Mouse (Mus musculus) heart, embryonic 13.5 days (tissue): ENCODE data around the gene Rnf187. TPM values are rescaled to one million over a fixed set of nuclear protein-coding genes. Genes with fewer than 3 reads are reported as not detected.

Source experiments
- ATAC-seq: fragments of 200-750 bp; cut with Nextera tagmentation; 2 replicates; pipeline ENCODE4 v1.8.0; 2017; ENCODE audit warnings: moderate TSS enrichment; ENCODE audit not compliant: insufficient number of reproducible peaks, low FRiP score, low TSS enrichment; ENCODE audit errors: extremely low read depth
- H3K27ac ChIP-seq: fragments of 300-500 bp; sonication (generic); replicated peaks from 2 replicates; pipeline ENCODE4 v1.5.1; 2015; ENCODE audit warnings: moderate library complexity, mild to moderate bottlenecking, inconsistent platforms
- H3K27me3 ChIP-seq: fragments of 300-500 bp; sonication (generic); replicated peaks from 2 replicates; pipeline ENCODE4 v1.6.1; 2015; ENCODE audit warnings: mild to moderate bottlenecking, inconsistent platforms
- H3K36me3 ChIP-seq: fragments of 300-500 bp; sonication (generic); 2 replicates; pipeline ENCODE4 v1.6.1; 2015; ENCODE audit warnings: mild to moderate bottlenecking, inconsistent platforms
- H3K4me1 ChIP-seq: fragments of 300-500 bp; sonication (generic); 2 replicates; pipeline ENCODE4 v1.6.1; 2015; ENCODE audit warnings: inconsistent platforms
- H3K4me2 ChIP-seq: fragments of 300-500 bp; sonication (generic); 2 replicates; pipeline ENCODE4 v1.6.1; 2015; ENCODE audit warnings: inconsistent platforms, mild to moderate bottlenecking, moderate library complexity
- H3K4me3 ChIP-seq: fragments of 300-500 bp; sonication (generic); 2 replicates; pipeline ENCODE4 v1.5.1; 2015; ENCODE audit warnings: moderate library complexity, mild to moderate bottlenecking, inconsistent platforms
- H3K9ac ChIP-seq: fragments of 300-500 bp; sonication (generic); 2 replicates; pipeline ENCODE4 v1.6.1; 2015; ENCODE audit warnings: inconsistent platforms, mild to moderate bottlenecking, moderate library complexity
- H3K9me3 ChIP-seq: fragments of 300-500 bp; sonication (generic); 2 replicates; pipeline ENCODE4 v1.6.1; 2016; ENCODE audit warnings: inconsistent platforms
- WGBS: fragments of 180-500 bp; shearing (Covaris S2); methylation state at CpG from one replicate; pipeline ENCODE4 v1.1.7; 2015; ENCODE audit warnings: mixed read lengths; 5-methylcytosine and 5-hydroxymethylcytosine counted together
- polyA plus RNA-seq: library from polyadenylated mRNA; unstranded; fragments of >200 nt; fragmentation: Nextera tagmentation; extraction: Ambion mirVana; gene quantifications from 2 replicates; pipeline ENCODE4 v1.2.1, GENCODE M21; 2015

Rnf187 gene
- polyA plus RNA-seq, 1 experiment from 2014 or later = 151 TPM

GRCm38 (mm10) chr11:58916879-58917744 is 21.6 kb downstream of the Rnf187 start:
- H3K4me1 ChIP-seq = peaks cover 14% of the 10 kb centered on the region
- no peak overlapping the region for H3K4me3 ChIP-seq
- peaks cover 16% of the 10 kb centered on the region for H3K27me3 ChIP-seq
- WGBS = 46% methylated on average over 14 of the region's 14 CpGs
- ATAC-seq = no peak
- no peaks in the 10 kb centered on the region for H3K36me3 ChIP-seq
- no peak overlapping the region for H3K4me2 ChIP-seq
- H3K9me3 ChIP-seq = no peaks in the 10 kb centered on the region
- no peak overlapping the region; the same call in 1 of the 2 replicates for H3K9ac ChIP-seq
- no peak overlapping the region for H3K27ac ChIP-seq

GRCm38 (mm10) chr11:58914461-58915028 is 24.2 kb downstream of the Rnf187 start:
- Histone ChIP-seq H3K27ac (peak overlapping the region; percentile 26; the same call in 1 of the 2 replicates), H3K4me3 (peak overlapping the region; percentile 51), H3K36me3 (no peaks in the 10 kb centered on the region), H3K9me3 (no peaks in the 10 kb centered on the region), H3K27me3 (peaks cover 11% of the 10 kb centered on the region), H3K9ac (peak overlapping the region; percentile 80), H3K4me1 (peaks cover 13% of the 10 kb centered on the region), H3K4me2 (peak overlapping the region; percentile 79)
- 14% methylated on average over 17 of the region's 17 CpGs for WGBS
- no peak; the same call in 1 of the 2 replicates for ATAC-seq

- Histone ChIP-seq H3K9me3 (no peaks in the 10 kb centered on the region), H3K4me1 (peaks cover 11% of the 10 kb centered on the region), H3K27me3 (peaks cover 11% of the 10 kb centered on the region), H3K9ac (no peak overlapping the region; the same call in 1 of the 2 replicates), H3K4me2 (peak overlapping the region; percentile 79), H3K27ac (no peak overlapping the region), H3K4me3 (peak overlapping the region; percentile 51; the same call in 1 of the 2 replicates), H3K36me3 (no peaks in the 10 kb centered on the region)
- no peak for ATAC-seq
- WGBS = 67% methylated on average over 1 of the region's 1 CpGs
These were observed 24.9 kb downstream of the Rnf187 start for GRCm38 (mm10) chr11:58913776-58914175.

GRCm38 (mm10) chr11:58904838-58905237 is 33.9 kb downstream of the Rnf187 start:
- H3K4me1 ChIP-seq = peaks cover 14% of the 10 kb centered on the region
- H3K4me3 ChIP-seq = peak overlapping the region; percentile 77; the same call in 1 of the 2 replicates
- ATAC-seq = no peak
- no peaks in the 10 kb centered on the region for H3K27me3 ChIP-seq
- WGBS = 42% methylated on average over 6 of the region's 6 CpGs
- H3K9ac ChIP-seq = no peak overlapping the region
- H3K9me3 ChIP-seq = no peaks in the 10 kb centered on the region
- no peak overlapping the region for H3K27ac ChIP-seq
- H3K4me2 ChIP-seq = peak overlapping the region; percentile 82
- peaks cover 24% of the 10 kb centered on the region for H3K36me3 ChIP-seq

GRCm38 (mm10) chr11:58904410-58904718 is 34.4 kb downstream of the Rnf187 start:
- H3K4me3 ChIP-seq = peak overlapping the region; percentile 77
- no peak for ATAC-seq
- H3K36me3 ChIP-seq = peaks cover 26% of the 10 kb centered on the region
- peak overlapping the region; percentile 82 for H3K4me2 ChIP-seq
- 3% methylated on average over 8 of the region's 8 CpGs for WGBS
- peak overlapping the region; percentile 89 for H3K9ac ChIP-seq
- H3K27me3 ChIP-seq = no peaks in the 10 kb centered on the region
- peaks cover 14% of the 10 kb centered on the region for H3K4me1 ChIP-seq
- H3K9me3 ChIP-seq = no peaks in the 10 kb centered on the region
- peak overlapping the region; percentile 92 for H3K27ac ChIP-seq

- Histone ChIP-seq H3K36me3 (peaks cover 27% of the 10 kb centered on the region), H3K4me2 (peak within 1 kb of the TSS; percentile 82), H3K27me3 (no peaks in the 10 kb centered on the region), H3K27ac (peak within 1 kb of the TSS; percentile 92), H3K4me1 (peaks cover 14% of the 10 kb centered on the region), H3K4me3 (peak within 1 kb of the TSS; percentile 77), H3K9ac (peak within 1 kb of the TSS; percentile 89), H3K9me3 (no peaks in the 10 kb centered on the region)
- peak; percentile 92 for ATAC-seq
- under 1% methylated on average over 40 of the region's 40 CpGs for WGBS
These were observed 35.0 kb downstream of the Rnf187 start, which contains the start of gene Zfp39 for GRCm38 (mm10) chr11:58903511-58904409. Gene Zfp39 (minus strand): TSS chr11:58904225.

GRCm38 (mm10) chr11:58901080-58901479 is 37.6 kb downstream of the Rnf187 start:
- Histone ChIP-seq H3K4me1 (peaks cover 14% of the 10 kb centered on the region), H3K36me3 (peaks cover 49% of the 10 kb centered on the region), H3K9me3 (no peaks in the 10 kb centered on the region), H3K9ac (no peak overlapping the region), H3K4me2 (no peak overlapping the region), H3K27me3 (no peaks in the 10 kb centered on the region), H3K4me3 (no peak overlapping the region), H3K27ac (no peak overlapping the region)
- no peak for ATAC-seq

- Histone ChIP-seq H3K4me2 (no peak overlapping the region), H3K9me3 (no peaks in the 10 kb centered on the region), H3K36me3 (peaks cover 79% of the 10 kb centered on the region)
These were observed 41.2 kb downstream of the Rnf187 start for GRCm38 (mm10) chr11:58897485-58897884.

GRCm38 (mm10) chr11:58894456-58894855 is 44.3 kb downstream of the Rnf187 start:
- 86% methylated on average over 6 of the region's 6 CpGs for WGBS
- peaks cover 81% of the 10 kb centered on the region for H3K36me3 ChIP-seq
- H3K9me3 ChIP-seq = no peaks in the 10 kb centered on the region
- no peak overlapping the region for H3K9ac ChIP-seq
- H3K27me3 ChIP-seq = no peaks in the 10 kb centered on the region
- H3K4me1 ChIP-seq = no peaks in the 10 kb centered on the region
- ATAC-seq = no peak
- H3K4me2 ChIP-seq = no peak overlapping the region
- H3K27ac ChIP-seq = no peak overlapping the region
- H3K4me3 ChIP-seq = no peak overlapping the region

More at GRCm38 (mm10) chr11:58897485-58897884, 41.2 kb downstream of the Rnf187 start:
- Histone ChIP-seq H3K9ac (no peak overlapping the region), H3K27ac (no peak overlapping the region), H3K4me1 (peaks cover 5% of the 10 kb centered on the region), H3K4me3 (no peak overlapping the region), H3K27me3 (no peaks in the 10 kb centered on the region)
- no peak for ATAC-seq
- 84% methylated on average over 6 of the region's 6 CpGs for WGBS

- no peak overlapping the region for H3K4me2 ChIP-seq
- H3K4me1 ChIP-seq = no peaks in the 10 kb centered on the region
- H3K4me3 ChIP-seq = no peak overlapping the region
- no peak overlapping the region for H3K9ac ChIP-seq
- no peaks in the 10 kb centered on the region for H3K9me3 ChIP-seq
- ATAC-seq = no peak
- no peaks in the 10 kb centered on the region for H3K27me3 ChIP-seq
- H3K27ac ChIP-seq = no peak overlapping the region
- 83% methylated on average over 10 of the region's 10 CpGs for WGBS
- peaks cover 68% of the 10 kb centered on the region for H3K36me3 ChIP-seq
These were observed 48.2 kb downstream of the Rnf187 start for GRCm38 (mm10) chr11:58890511-58890910.

- no peak for ATAC-seq
- H3K27ac ChIP-seq = no peak overlapping the region
- H3K9me3 ChIP-seq = no peaks in the 10 kb centered on the region
- peaks cover 53% of the 10 kb centered on the region for H3K36me3 ChIP-seq
- no peak overlapping the region for H3K4me2 ChIP-seq
- no peak overlapping the region for H3K9ac ChIP-seq
- H3K4me3 ChIP-seq = no peak overlapping the region
- no peaks in the 10 kb centered on the region for H3K27me3 ChIP-seq
- 81% methylated on average over 8 of the region's 8 CpGs for WGBS
- no peaks in the 10 kb centered on the region for H3K4me1 ChIP-seq
These were observed 55.0 kb downstream of the Rnf187 start for GRCm38 (mm10) chr11:58883756-58884155.
